Comparison of ENCODE assay signal across 8 mouse cellular contexts in the genomic region with DNA sequence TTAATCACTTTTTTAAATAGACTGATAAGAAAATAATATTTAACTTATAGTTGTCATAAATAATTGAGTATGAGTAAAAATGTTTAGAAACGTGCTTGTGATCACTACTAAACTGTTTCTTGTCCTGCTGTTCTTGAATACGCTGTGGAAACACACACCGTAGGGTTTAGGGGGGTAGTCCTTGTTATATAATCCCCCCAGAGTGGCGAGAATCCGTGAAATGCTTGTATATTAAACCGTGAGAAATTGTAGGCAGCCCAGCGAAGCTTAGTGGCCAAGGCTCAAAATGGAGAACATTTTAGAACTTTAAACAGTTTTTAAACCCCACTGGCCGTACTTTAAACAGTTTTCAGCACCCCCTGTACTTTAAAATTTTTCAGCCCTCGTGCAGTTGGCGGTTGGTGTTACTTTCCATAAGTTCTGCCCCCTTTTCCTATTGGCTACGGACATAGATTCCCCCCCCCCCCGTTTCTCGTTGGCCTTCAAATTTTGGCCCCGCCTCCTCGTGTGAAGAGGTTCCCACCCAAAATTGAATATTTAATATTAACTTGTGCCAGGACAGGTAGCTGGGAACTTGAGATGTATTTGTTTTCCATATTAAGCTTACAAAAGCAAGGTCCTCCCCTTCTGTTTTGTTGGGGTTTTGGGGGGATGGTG. TPM values are rescaled to one million over a fixed set of nuclear protein-coding genes. Genes with fewer than 3 reads are reported as not detected.
DNase-seq lines count a peak whose midpoint lies in the region; ATAC-seq and TF ChIP-seq lines count a peak whose summit lies in the region.

No protein-coding gene starts in this region.

- H3K4me2 ChIP-seq in embryonic facial prominence, embryonic 15.5 days (replicated peaks) = peak overlapping the region; percentile 47
- H3K4me2 ChIP-seq in limb, embryonic 13.5 days (replicated peaks) = peak overlapping the region; percentile 54
- peak overlapping the region; percentile 48 for H3K4me2 ChIP-seq in midbrain, embryonic 13.5 days (replicated peaks)

- H3K4me3 ChIP-seq in gastrocnemius, adult 2 months = peak overlapping the region; percentile 81
- H3K4me3 ChIP-seq in embryonic facial prominence, embryonic 15.5 days (replicated peaks) = peak overlapping the region; percentile 52
- peak overlapping the region; percentile 57 for H3K4me3 ChIP-seq in hindbrain, embryonic 10.5 days
- H3K4me3 ChIP-seq in limb, embryonic 13.5 days = peak overlapping the region; percentile 55
- peak overlapping the region; percentile 53 for H3K4me3 ChIP-seq in midbrain, embryonic 13.5 days (replicated peaks)

- no peaks in the 10 kb centered on the region for H3K9me3 ChIP-seq in embryonic facial prominence, embryonic 15.5 days (replicated peaks)
- no peaks in the 10 kb centered on the region for H3K9me3 ChIP-seq in hindbrain, embryonic 10.5 days
- H3K9me3 ChIP-seq in limb, embryonic 13.5 days = no peaks in the 10 kb centered on the region
- H3K9me3 ChIP-seq in midbrain, embryonic 13.5 days = no peaks in the 10 kb centered on the region

- H3K27ac ChIP-seq in gastrocnemius, adult 2 months = peak overlapping the region; percentile 89
- peak overlapping the region; percentile 93 for H3K27ac ChIP-seq in embryonic facial prominence, embryonic 15.5 days (replicated peaks)
- peak overlapping the region; percentile 86 for H3K27ac ChIP-seq in hindbrain, embryonic 10.5 days
- peak overlapping the region; percentile 79; the same call in 1 of the 2 replicates for H3K27ac ChIP-seq in limb, embryonic 13.5 days
- H3K27ac ChIP-seq in midbrain, embryonic 13.5 days = peak overlapping the region; percentile 84

- 19% methylated on average over 15 of the region's 15 CpGs for WGBS in embryonic facial prominence, embryonic 15.5 days
- 18% methylated on average over 15 of the region's 15 CpGs for WGBS in hindbrain, embryonic 10.5 days
- WGBS in limb, embryonic 13.5 days = 17% methylated on average over 15 of the region's 15 CpGs
- 25% methylated on average over 15 of the region's 15 CpGs for WGBS in midbrain, embryonic 13.5 days

- no peaks in the 10 kb centered on the region for H3K27me3 ChIP-seq in embryonic facial prominence, embryonic 15.5 days
- H3K27me3 ChIP-seq in hindbrain, embryonic 10.5 days (ENCODE audit: insufficient read depth, poor library complexity, severe bottlenecking) = no peaks in the 10 kb centered on the region
- no peaks in the 10 kb centered on the region for H3K27me3 ChIP-seq in limb, embryonic 13.5 days
- H3K27me3 ChIP-seq in midbrain, embryonic 13.5 days = no peaks in the 10 kb centered on the region

- no peak overlapping the region for H3K9ac ChIP-seq in embryonic facial prominence, embryonic 15.5 days
- no peak overlapping the region for H3K9ac ChIP-seq in limb, embryonic 13.5 days
- H3K9ac ChIP-seq in midbrain, embryonic 13.5 days (replicated peaks) = no peak overlapping the region

- peak; percentile 19 for DNase-seq in gastrocnemius, adult 2 months
- no peak for DNase-seq in gastrocnemius, postnatal 36 days
- DNase-seq in adrenal gland, postnatal 14 days = peak; percentile 48
- DNase-seq in hindbrain, embryonic 10.5 days (ENCODE audit: low spot score) = peak; percentile 39
- DNase-seq in thymus, postnatal 14 days = peak; percentile 31

- H3K4me1 ChIP-seq in embryonic facial prominence, embryonic 15.5 days = no peaks in the 10 kb centered on the region
- H3K4me1 ChIP-seq in hindbrain, embryonic 10.5 days (replicated peaks) = no peaks in the 10 kb centered on the region
- no peaks in the 10 kb centered on the region for H3K4me1 ChIP-seq in limb, embryonic 13.5 days
- no peaks in the 10 kb centered on the region for H3K4me1 ChIP-seq in midbrain, embryonic 13.5 days (replicated peaks)

- H3K36me3 ChIP-seq in embryonic facial prominence, embryonic 15.5 days = no peaks in the 10 kb centered on the region
- no peaks in the 10 kb centered on the region for H3K36me3 ChIP-seq in hindbrain, embryonic 10.5 days
- H3K36me3 ChIP-seq in limb, embryonic 13.5 days = no peaks in the 10 kb centered on the region
- H3K36me3 ChIP-seq in midbrain, embryonic 13.5 days = no peaks in the 10 kb centered on the region

- intact Hi-C loops in gastrocnemius, adult 2 months (cut with DNase I) = no loop called here
- intact Hi-C loops in gastrocnemius, postnatal 36 days (cut with DNase I) = no loop called here

- no peak; the same call in 1 of the 2 replicates for ATAC-seq in embryonic facial prominence, embryonic 15.5 days (ENCODE audit: insufficient number of reproducible peaks, low FRiP score, low TSS enrichment, low read depth)
- peak; percentile 83 for ATAC-seq in limb, embryonic 13.5 days (ENCODE audit: low FRiP score, low read depth)
- peak; percentile 55 for ATAC-seq in midbrain, embryonic 13.5 days

- TF ChIP-seq CTCF in gastrocnemius, adult 2 months (IDR thresholded peaks at IDR 0.05) = no peak

RNA-seq across cellular contexts. Expression of a gene that starts 1.0 kb away (rescaled TPM):
- total RNA-seq in gastrocnemius, adult 2 months (2021) = 1 to 10 TPM; 2.3 to 4.1 TPM
- total RNA-seq in gastrocnemius, postnatal 36 days (2021) = 1 to 10 TPM; 2.4 to 2.8 TPM
- 14.6 and 18.0 TPM in 2 replicates for total RNA-seq in adrenal gland, postnatal 14 days (2021)
- 17.2 and 17.7 TPM in 2 replicates for polyA plus RNA-seq in embryonic facial prominence, embryonic 15.5 days (2015; fragmentation: Nextera tagmentation; extraction: Ambion mirVana)
- polyA plus RNA-seq in hindbrain, embryonic 10.5 days (2016; fragmentation: Nextera tagmentation; extraction: Ambion mirVana) = 8.3 and 9.3 TPM in 2 replicates
- polyA plus RNA-seq in limb, embryonic 13.5 days (2015; fragmentation: Nextera tagmentation; extraction: Ambion mirVana) = 12.7 and 13.3 TPM in 2 replicates
- 12.5 and 14.6 TPM in 2 replicates for polyA plus RNA-seq in midbrain, embryonic 13.5 days (2015; fragmentation: Nextera tagmentation; extraction: Ambion mirVana)

RNA-seq across cellular contexts. Expression of a gene that starts 30.8 kb away (rescaled TPM):
- total RNA-seq in gastrocnemius, adult 2 months (2021) = not detected
- not detected for total RNA-seq in gastrocnemius, postnatal 36 days (2021)
- total RNA-seq in adrenal gland, postnatal 14 days (2021) = not detected in 2 replicates
- not detected in 2 replicates for polyA plus RNA-seq in embryonic facial prominence, embryonic 15.5 days (2015; fragmentation: Nextera tagmentation; extraction: Ambion mirVana)
- polyA plus RNA-seq in hindbrain, embryonic 10.5 days (2016; fragmentation: Nextera tagmentation; extraction: Ambion mirVana) = 0.01 TPM in 1 of 2 replicates, not detected in the other
- polyA plus RNA-seq in limb, embryonic 13.5 days (2015; fragmentation: Nextera tagmentation; extraction: Ambion mirVana) = 0.01 TPM in 1 of 2 replicates, not detected in the other
- polyA plus RNA-seq in midbrain, embryonic 13.5 days (2015; fragmentation: Nextera tagmentation; extraction: Ambion mirVana) = 0.03 TPM in 2 replicates

Comparison
In these comparisons a context has a peak if more than half of its experiments do, and no peak if none do; other contexts are left out.
1. DNase-seq: peak in gastrocnemius, adult 2 months (single experiment), adrenal gland, postnatal 14 days (single experiment), hindbrain, embryonic 10.5 days (single experiment) and thymus, postnatal 14 days (single experiment); none in gastrocnemius, postnatal 36 days (0 of 2).
2. Peak in every context shown above with its lines, with median percentiles within 50 percentile points of each other: H3K27ac ChIP-seq, H3K4me3 ChIP-seq and H3K4me2 ChIP-seq.